Mouse (Mus musculus) intestine, embryonic 14.5 days (tissue): Measurements from ENCODE around the gene Dnajc2. TPM values are rescaled to one million over a fixed set of nuclear protein-coding genes. Genes with fewer than 3 reads are reported as not detected.

Experiments
- ATAC-seq: fragments of 200-750 bp; cut with Nextera tagmentation; replicated peaks from 2 replicates; pipeline ENCODE4 v1.8.0; 2017; ENCODE audit warnings: low read depth, moderate number of reproducible peaks, moderate TSS enrichment, moderate library complexity; ENCODE audit not compliant: low FRiP score, low TSS enrichment
- DNase-seq: peaks from one replicate; pipeline ENCODE4 v3.0.0-alpha.2; 2018; ENCODE audit warnings: low spot score
- H3K27ac ChIP-seq: fragments of 300-500 bp; sonication (generic); 2 replicates; pipeline ENCODE4 v1.5.1; 2014; ENCODE audit warnings: low read depth, mild to moderate bottlenecking, control low read depth
- H3K27me3 ChIP-seq: fragments of 300-500 bp; sonication (generic); replicated peaks from 2 replicates; pipeline ENCODE4 v1.6.1; 2014; ENCODE audit warnings: low read length, control low read depth; ENCODE audit not compliant: control insufficient read depth, insufficient read depth
- H3K36me3 ChIP-seq: fragments of 300-500 bp; sonication (generic); 2 replicates; pipeline ENCODE4 v1.6.1; 2014; ENCODE audit warnings: low read length, control low read depth; ENCODE audit not compliant: control insufficient read depth, insufficient read depth
- H3K4me1 ChIP-seq: fragments of 300-500 bp; sonication (generic); replicated peaks from 2 replicates; pipeline ENCODE4 v1.6.1; 2014; ENCODE audit warnings: low read length, control low read depth, mixed read lengths; ENCODE audit not compliant: control insufficient read depth, insufficient read depth
- H3K4me2 ChIP-seq: fragments of 300-500 bp; sonication (generic); 2 replicates; pipeline ENCODE4 v1.6.1; 2014; ENCODE audit warnings: low read length
- H3K4me3 ChIP-seq: fragments of 300-500 bp; sonication (generic); 2 replicates; pipeline ENCODE4 v1.5.1; 2014; ENCODE audit warnings: low read depth, low read length, control low read depth, mixed read lengths
- H3K9ac ChIP-seq: fragments of 300-500 bp; sonication (generic); 2 replicates; pipeline ENCODE4 v1.6.1; 2014; ENCODE audit warnings: mild to moderate bottlenecking, low read length
- H3K9me3 ChIP-seq: fragments of 300-500 bp; sonication (generic); 2 replicates; pipeline ENCODE4 v1.6.1; 2016; ENCODE audit warnings: low read length, control low read depth; ENCODE audit not compliant: control insufficient read depth
- WGBS: fragments of 180-500 bp; shearing (Covaris S2); extraction: QIAGEN DNeasy Blood & Tissue Kit; methylation state at CpG from one replicate; pipeline ENCODE4 v1.1.7; 2014; 5-methylcytosine and 5-hydroxymethylcytosine counted together
- polyA plus RNA-seq: library from polyadenylated mRNA; unstranded; fragments of >200 nt; fragmentation: Nextera tagmentation; extraction: Ambion mirVana; gene quantifications from 2 replicates; pipeline ENCODE4 v1.2.1, GENCODE M21; 2014

Dnajc2 gene
- polyA plus RNA-seq, 1 experiment from 2014 or later = 85.5 TPM

GRCm38 (mm10) chr5:21736046-21736445 is 49.0 kb downstream of the Dnajc2 start:
- DNase-seq (no peak), ATAC-seq (no peak)
- Histone ChIP-seq H3K4me3 (no peak overlapping the region), H3K9me3 (no peaks in the 10 kb centered on the region), H3K4me1 (peaks cover 13% of the 10 kb centered on the region), H3K9ac (no peak overlapping the region), H3K27me3 (no peaks in the 10 kb centered on the region), H3K4me2 (no peak overlapping the region), H3K27ac (no peak overlapping the region), H3K36me3 (peaks cover 20% of the 10 kb centered on the region)
- 84% methylated on average over 11 of the region's 11 CpGs for WGBS

- H3K27ac ChIP-seq = no peak overlapping the region
- H3K4me3 ChIP-seq = no peak overlapping the region
- DNase-seq (peak; percentile 71), ATAC-seq (no peak)
- H3K27me3 ChIP-seq = no peaks in the 10 kb centered on the region
- H3K9me3 ChIP-seq = no peaks in the 10 kb centered on the region
- H3K4me2 ChIP-seq = peak overlapping the region; percentile 20; the same call in 1 of the 2 replicates
- H3K4me1 ChIP-seq = peaks cover 13% of the 10 kb centered on the region
- peaks cover 18% of the 10 kb centered on the region for H3K36me3 ChIP-seq
- H3K9ac ChIP-seq = no peak overlapping the region
- WGBS = 32% methylated on average over 10 of the region's 10 CpGs
These were observed 49.5 kb downstream of the Dnajc2 start for GRCm38 (mm10) chr5:21735584-21735983.

- 79% methylated on average over 20 of the region's 20 CpGs for WGBS
- ATAC-seq = no peak
These were observed 50.0 kb downstream of the Dnajc2 start for GRCm38 (mm10) chr5:21735100-21735499.

GRCm38 (mm10) chr5:21732930-21733329 is 52.1 kb downstream of the Dnajc2 start:
- Histone ChIP-seq H3K27ac (peak overlapping the region; percentile 27; the same call in 1 of the 2 replicates), H3K9ac (no peak overlapping the region), H3K9me3 (no peaks in the 10 kb centered on the region), H3K27me3 (no peaks in the 10 kb centered on the region), H3K4me1 (peaks cover 9% of the 10 kb centered on the region), H3K36me3 (no peaks in the 10 kb centered on the region), H3K4me3 (no peak overlapping the region), H3K4me2 (no peak overlapping the region)
- ATAC-seq = no peak
- no peak for DNase-seq
- 41% methylated on average over 8 of the region's 8 CpGs for WGBS

More at GRCm38 (mm10) chr5:21735100-21735499, 50.0 kb downstream of the Dnajc2 start:
- Histone ChIP-seq H3K27me3 (no peaks in the 10 kb centered on the region), H3K9ac (no peak overlapping the region), H3K27ac (no peak overlapping the region), H3K36me3 (peaks cover 13% of the 10 kb centered on the region), H3K4me2 (peak overlapping the region; percentile 20; the same call in 1 of the 2 replicates), H3K4me3 (no peak overlapping the region), H3K4me1 (peaks cover 13% of the 10 kb centered on the region), H3K9me3 (no peaks in the 10 kb centered on the region)
- DNase-seq = no peak

- DNase-seq (no peak), ATAC-seq (no peak)
- no peaks in the 10 kb centered on the region for H3K27me3 ChIP-seq
- H3K9ac ChIP-seq = no peak overlapping the region
- H3K9me3 ChIP-seq = no peaks in the 10 kb centered on the region
- no peak overlapping the region for H3K4me3 ChIP-seq
- H3K4me1 ChIP-seq = 0 out of 2 replicates have a peak, but pooled peaks cover 6% of the 10 kb centered on the region
- H3K36me3 ChIP-seq = no peaks in the 10 kb centered on the region
- H3K27ac ChIP-seq = peak overlapping the region; percentile 27; the same call in 1 of the 2 replicates
- 85% methylated on average over 3 of the region's 3 CpGs for WGBS
- H3K4me2 ChIP-seq = no peak overlapping the region
These were observed 52.7 kb downstream of the Dnajc2 start for GRCm38 (mm10) chr5:21732177-21732911.

GRCm38 (mm10) chr5:21729107-21729506 is 55.9 kb downstream of the Dnajc2 start:
- H3K27me3 ChIP-seq = no peaks in the 10 kb centered on the region
- peaks cover 11% of the 10 kb centered on the region; the same call in 1 of the 2 replicates for H3K4me1 ChIP-seq
- no peak for ATAC-seq
- H3K27ac ChIP-seq = no peak overlapping the region
- WGBS = 78% methylated on average over 5 of the region's 5 CpGs
- no peaks in the 10 kb centered on the region for H3K36me3 ChIP-seq
- H3K9ac ChIP-seq = no peak overlapping the region
- no peak overlapping the region for H3K4me2 ChIP-seq
- H3K9me3 ChIP-seq = no peaks in the 10 kb centered on the region
- no peak for DNase-seq
- H3K4me3 ChIP-seq = no peak overlapping the region

- Histone ChIP-seq H3K27ac (peak overlapping the region; percentile 65), H3K4me1 (peaks cover 5% of the 10 kb centered on the region; the same call in 1 of the 2 replicates)
These were observed 60.2 kb downstream of the Dnajc2 start for GRCm38 (mm10) chr5:21724872-21725271.

GRCm38 (mm10) chr5:21724427-21724826 is 60.6 kb downstream of the Dnajc2 start:
- Histone ChIP-seq H3K4me1 (peaks cover 5% of the 10 kb centered on the region; the same call in 1 of the 2 replicates), H3K36me3 (no peaks in the 10 kb centered on the region), H3K4me2 (no peak overlapping the region), H3K4me3 (no peak overlapping the region), H3K9ac (no peak overlapping the region), H3K27ac (peak overlapping the region; percentile 65), H3K9me3 (no peaks in the 10 kb centered on the region), H3K27me3 (no peaks in the 10 kb centered on the region)
- DNase-seq (no peak), ATAC-seq (no peak)
- 23% methylated on average over 1 of the region's 1 CpGs for WGBS

More at GRCm38 (mm10) chr5:21724872-21725271, 60.2 kb downstream of the Dnajc2 start:
- Histone ChIP-seq H3K4me2 (no peak overlapping the region), H3K27me3 (no peaks in the 10 kb centered on the region), H3K9ac (no peak overlapping the region), H3K4me3 (no peak overlapping the region), H3K9me3 (no peaks in the 10 kb centered on the region), H3K36me3 (no peaks in the 10 kb centered on the region)
- 20% methylated on average over 7 of the region's 7 CpGs for WGBS
- no peak for DNase-seq
- ATAC-seq = no peak

- H3K9me3 ChIP-seq = no peaks in the 10 kb centered on the region
- DNase-seq = no peak
- H3K4me3 ChIP-seq = no peak overlapping the region
- H3K27me3 ChIP-seq = no peaks in the 10 kb centered on the region
- H3K4me2 ChIP-seq = no peak overlapping the region
- no peak overlapping the region for H3K27ac ChIP-seq
- no peaks in the 10 kb centered on the region for H3K36me3 ChIP-seq
- no peaks in the 10 kb centered on the region for H3K4me1 ChIP-seq
- WGBS = 89% methylated on average over 2 of the region's 2 CpGs
- H3K9ac ChIP-seq = no peak overlapping the region
- no peak for ATAC-seq
These were observed 65.8 kb downstream of the Dnajc2 start for GRCm38 (mm10) chr5:21719209-21719608.
